Mouse (Mus musculus): ENCODE results near the gene Slc30a2.

DNA sequence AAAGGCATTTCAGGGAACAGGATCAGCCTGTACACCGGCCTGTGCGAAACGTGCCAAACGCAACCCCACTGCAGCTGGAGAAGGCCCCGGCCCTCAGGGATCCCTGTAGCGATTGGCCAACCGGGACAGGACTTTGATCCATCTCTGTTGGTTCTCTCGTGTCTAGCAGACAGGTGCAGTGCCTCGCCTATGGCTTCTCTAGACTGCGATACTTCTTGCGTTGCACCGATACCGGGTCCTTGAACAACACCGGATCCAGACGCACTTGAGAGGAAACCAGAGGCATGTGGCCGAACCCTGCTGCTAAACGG, 14.4 kb downstream of the Slc30a2 start:
- TF ChIP-seq GATA1 (IDR thresholded peaks at IDR 0.05; ENCODE audit: borderline replicate concordance, low read length) (no peak), FLI1 (IDR thresholded peaks at IDR 0.05; ENCODE audit: low read length) (no peak)
